Mouse (Mus musculus) erythroblast, adult 5-6 weeks (primary cell): ENCODE results near the gene Ascl2. TPM values are rescaled to one million over a fixed set of nuclear protein-coding genes. Genes with fewer than 3 reads are reported as not detected.
A peak's percentile ranks its signal among the peaks of the same experiment; 100 is the strongest.

Experiments used
- ATAC-seq: replicated peaks from 2 replicates; pipeline ENCODE4 v1.8.0; 2016; ENCODE audit warnings: moderate number of reproducible peaks, mild to moderate bottlenecking, moderate TSS enrichment, inconsistent platforms; ENCODE audit not compliant: poor library complexity, low FRiP score, severe bottlenecking
- total RNA-seq, 2 experiments: library from RNA; stranded (forward) in 1 of 2; stranded (reverse) in 1 of 2; fragments of 150-400 nt in 1 of 2; fragments of 200-764, 138-1000 nt in 1 of 2; gene quantifications; 2 replicates each; pipeline versions ENCODE4 v1.2.3 to v1.2.4; 2015 to 2017; ENCODE audit warnings: low replicate concordance in 2 of 2

The Ascl2 gene
- total RNA-seq (2015; ENCODE audit: low replicate concordance) (not detected in 2 replicates), total RNA-seq (2017; ENCODE audit: low replicate concordance) (not detected in 2 replicates)

DNA sequence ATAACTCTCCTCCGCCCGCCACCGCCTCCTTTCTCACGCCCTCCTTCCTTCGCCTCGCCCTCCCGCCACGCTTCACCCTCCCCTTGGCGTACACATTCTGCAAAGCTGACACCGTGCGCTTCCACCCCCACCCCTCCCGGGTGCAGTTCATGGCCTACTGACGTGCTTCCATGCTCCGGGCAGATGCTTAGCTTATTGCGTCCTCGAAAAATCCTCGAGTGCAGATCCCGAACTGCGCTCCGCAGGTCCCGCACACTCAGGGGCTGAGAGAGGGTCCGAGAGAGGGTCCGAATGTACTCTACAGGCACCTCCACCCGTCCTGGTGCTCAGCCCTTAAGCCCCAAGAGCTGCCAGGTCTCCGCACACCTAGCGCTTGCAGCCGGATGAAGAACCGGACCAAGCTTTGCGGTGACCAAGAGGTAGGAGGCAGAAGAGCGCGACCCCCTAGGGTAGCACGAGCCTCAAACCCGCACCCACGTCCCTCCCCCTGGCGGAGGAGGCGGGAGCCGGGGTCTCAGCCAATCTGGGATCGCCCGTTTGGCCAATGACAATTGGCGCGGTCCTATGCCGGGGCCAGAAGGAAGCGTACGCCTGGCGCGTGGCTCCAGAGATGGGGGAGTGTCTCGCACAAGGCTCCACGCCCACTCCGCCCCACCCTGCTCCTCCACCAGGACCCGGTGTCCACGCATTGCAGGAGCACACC, at the start of gene Ascl2:
Ascl2 (minus strand) TSS at position 456 of the 703 bp plus-strand sequence.
- ATAC-seq = no peak

- ATAC-seq = no peak
Measured at GRCm38 (mm10) chr7:143017181-143017580, 48.1 kb upstream of the Ascl2 start.

- no peak for ATAC-seq
Measured at GRCm38 (mm10) chr7:143016424-143017142, 47.5 kb upstream of the Ascl2 start.

GRCm38 (mm10) chr7:143015755-143016423, 46.8 kb upstream of the Ascl2 start:
- ATAC-seq = no peak

DNA sequence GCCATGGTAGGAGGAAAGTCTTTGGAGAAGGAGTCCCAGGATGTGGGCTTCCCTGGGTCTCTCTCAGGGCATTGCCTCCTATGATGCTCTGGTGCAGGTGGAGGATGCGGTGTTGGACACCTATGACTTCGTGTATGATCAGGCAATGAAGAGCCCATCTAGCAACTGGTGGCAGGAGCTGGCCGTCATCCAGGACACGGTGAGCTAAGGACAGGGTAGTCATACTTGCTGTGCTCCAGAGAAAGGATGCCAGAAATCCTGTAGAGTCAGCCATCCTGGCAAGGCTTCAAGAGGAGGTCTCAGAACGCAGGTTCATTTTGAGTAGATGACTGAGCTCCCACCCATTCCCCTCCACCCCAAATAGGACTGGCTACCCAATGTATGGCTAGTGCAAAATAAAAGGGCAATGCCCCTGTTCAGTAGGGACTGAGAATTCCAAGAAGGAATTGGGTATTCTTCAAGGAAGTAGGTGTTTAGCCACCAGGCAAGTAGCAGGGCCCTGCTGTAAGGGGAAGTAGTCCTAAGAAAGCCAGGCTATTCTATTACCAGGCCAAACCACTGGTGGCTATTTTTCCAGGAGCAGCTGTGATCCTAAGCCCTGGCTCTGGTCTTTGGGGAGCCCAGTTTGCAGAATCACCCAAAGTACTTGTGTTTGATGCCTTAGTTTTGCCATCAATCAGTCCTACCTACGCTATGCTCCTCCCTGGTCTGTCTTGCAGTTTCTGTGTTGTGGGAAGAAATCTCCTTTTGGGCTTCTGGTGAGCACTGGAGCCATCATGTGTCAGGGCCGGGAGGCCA, 46.0 kb upstream of the Ascl2 start:
- ATAC-seq = no peak

DNA sequence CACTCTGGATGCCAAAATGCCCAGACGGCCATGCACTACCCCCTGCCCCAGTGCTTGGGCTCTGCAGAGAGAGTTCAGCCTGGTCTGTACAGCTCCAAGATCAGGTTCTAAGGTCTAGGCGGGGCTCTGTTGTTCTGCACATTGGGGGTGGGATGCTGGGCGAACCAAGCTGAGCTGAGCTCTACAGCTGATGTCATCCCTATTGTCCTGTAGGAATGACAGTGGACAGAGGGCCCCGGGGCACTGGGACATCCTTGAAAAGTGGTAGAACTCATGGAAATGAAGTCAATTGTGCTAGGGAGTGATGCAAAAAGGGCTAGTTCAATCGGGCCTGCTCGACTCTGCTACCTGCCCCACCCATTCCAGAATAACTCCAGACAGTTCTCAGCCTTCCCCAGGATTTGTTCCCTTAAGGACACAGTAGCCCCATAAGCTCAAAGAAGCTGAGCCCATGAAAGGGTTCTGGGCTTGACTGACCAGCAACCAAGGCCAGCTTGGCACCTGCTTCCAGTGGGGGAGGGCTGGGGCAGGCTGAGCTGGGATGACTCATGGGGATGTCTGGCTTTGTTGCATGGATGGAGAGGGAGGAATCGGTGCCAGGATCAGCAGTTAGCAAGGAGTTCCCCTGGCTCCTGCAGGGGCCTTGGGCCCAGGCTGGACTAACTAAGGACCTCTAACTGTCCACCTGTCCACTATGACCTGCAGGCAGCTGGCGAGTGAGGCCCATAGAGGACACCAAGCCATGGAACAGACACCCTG, 44.5 kb upstream of the Ascl2 start:
- no peak for ATAC-seq

DNA sequence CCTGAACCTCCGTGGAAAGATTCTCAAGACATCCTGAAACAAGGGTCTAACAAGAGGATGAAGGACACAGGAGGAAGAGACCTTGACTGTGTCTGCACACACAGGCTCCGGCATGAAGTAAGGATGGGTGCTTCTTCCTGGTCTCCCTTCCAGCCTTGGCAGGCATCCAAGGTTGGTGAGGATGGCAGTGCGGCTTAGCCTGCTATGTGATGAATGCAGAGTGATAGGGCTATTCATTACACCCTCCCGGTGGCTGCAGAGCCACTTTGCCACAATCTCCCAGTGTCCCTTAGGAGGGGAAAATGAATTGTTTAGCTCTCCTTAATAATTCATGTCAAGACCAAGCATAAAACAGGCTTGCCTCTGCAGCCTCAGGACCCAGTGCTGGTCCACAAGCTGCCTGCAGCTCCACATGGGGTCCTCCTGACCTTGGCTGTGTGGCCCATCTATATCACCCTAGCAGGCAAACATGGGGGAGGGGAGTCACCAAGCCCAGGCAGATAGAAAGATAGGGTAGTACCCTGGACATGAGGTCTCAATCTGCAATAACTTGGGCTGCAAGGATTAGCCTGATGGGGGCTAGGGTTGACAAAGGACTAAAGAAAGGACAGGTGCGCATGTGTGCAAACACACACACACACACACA, 43.3 kb upstream of the Ascl2 start:
- no peak for ATAC-seq

DNA sequence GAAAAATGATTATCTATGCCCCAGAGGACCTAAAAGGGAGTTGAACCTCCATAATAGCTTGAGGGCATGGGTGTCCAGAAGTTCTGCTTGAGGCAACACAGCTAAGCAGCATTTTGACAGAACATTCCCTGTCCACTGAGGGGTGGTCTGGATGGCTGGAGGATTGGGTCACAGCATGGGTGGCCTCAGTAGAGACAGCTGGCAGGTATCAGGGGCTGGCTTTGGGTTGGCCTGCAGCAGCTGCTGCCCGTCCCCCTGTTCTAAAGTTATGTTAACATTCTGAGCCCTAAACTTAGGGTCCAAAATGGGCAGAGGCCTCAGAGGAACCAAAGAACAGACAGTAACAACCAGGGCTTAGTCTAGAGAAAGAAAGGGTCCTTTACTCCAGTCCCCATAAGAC, 42.2 kb upstream of the Ascl2 start:
- no peak for ATAC-seq

DNA sequence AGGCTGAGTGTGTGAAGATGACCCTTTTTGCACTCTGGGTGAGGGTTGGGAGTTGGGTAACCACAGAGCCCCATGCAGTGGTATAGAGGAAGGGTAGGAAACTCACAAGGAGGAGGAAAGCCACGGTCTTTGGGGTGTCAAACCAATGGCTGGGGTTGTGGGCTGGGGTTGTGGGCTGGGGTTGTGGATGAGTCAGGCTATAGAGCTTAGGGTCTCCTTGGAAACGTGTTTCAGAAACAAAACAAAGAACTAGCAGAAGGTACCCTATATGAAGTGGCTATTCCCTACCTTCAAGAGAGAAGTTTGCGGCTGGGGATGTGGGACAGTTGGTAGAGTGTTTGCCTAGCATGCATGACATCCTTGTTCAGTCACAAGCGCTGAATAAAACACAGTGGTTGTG, 40.9 kb upstream of the Ascl2 start:
- no peak for ATAC-seq

- ATAC-seq = no peak
Measured at GRCm38 (mm10) chr7:143008996-143009665, 40.1 kb upstream of the Ascl2 start.

- ATAC-seq = peak; percentile 11
Measured at GRCm38 (mm10) chr7:143008370-143008926, 39.4 kb upstream of the Ascl2 start.

DNA sequence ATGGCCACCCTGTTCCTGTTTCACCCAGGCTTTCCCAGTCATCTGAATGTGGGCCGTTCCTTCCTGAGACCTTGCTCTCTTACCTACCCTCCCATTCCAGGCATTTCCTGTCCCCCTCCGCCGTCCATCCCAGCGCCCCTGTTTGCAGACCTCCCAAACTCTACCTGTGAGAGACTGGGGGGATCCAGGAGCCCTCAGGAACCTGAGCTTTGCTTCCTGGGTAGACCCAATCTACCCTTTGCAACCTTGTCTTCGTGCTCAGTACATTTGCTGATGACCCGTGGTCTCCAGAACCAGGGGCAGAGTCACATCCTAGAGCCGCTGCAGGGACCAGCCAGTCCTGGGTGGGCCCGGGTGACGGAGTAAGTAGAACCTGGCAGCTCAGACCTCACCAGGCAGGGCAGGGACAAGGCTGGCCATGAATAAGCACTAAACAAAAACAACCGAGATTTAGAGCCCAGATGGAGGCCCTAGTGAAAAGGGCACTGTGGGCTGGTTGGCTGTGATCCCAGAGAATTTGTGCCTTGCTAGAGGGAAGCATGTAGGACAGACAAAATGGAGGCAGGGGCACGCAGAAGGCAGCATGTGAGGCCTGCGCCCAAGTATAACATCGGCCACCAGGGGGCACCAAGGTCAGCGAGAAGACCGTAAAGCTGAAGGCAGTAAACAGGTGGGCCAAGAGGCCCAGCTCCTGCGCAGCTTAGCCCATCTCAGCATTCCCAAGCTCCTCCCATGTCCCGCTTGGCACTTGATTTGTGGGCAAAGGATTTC, 38.7 kb upstream of the Ascl2 start:
- ATAC-seq = peak; percentile 67

DNA sequence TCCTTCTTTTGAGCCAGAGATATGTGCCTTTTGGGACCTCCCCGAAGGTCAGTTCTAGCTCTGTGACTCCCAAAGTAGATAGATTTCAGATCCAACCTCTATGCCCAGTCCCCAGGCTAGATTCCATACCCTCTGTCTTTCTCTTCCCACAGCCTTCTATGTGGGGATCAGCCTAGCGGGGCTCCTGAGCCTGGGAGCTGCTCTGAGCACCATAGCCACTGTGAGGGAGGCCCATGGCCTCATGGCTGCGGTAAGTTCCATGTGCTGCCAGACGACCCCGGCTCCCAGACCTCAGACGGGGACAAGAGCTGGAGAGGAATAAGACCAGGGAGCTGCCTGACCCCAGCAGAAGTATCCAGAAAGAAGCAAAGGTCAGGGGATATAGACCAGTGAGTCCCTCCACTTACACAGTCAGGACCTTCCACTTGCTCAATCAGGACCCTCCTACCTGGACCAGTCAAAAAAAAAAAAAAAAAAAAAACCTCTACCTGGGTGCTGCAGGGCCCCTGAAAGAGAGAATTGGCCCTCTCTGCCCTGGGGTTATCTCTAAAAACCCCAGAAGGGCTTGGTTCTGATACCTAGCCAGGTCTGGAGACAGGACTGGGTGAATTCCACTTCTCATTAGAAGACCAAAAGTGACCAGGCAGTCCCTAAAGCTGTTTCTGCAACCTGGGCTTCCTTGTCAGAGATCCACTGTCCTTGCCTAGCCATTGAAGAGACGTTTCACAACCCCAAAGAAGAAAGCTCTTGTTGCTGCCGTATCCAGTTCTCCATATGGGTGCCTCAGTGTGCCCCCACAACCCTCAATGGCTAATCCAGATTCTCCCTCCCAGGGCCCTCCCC, 37.9 kb upstream of the Ascl2 start:
- peak; percentile 7; the same call in 1 of the 2 replicates for ATAC-seq

GRCm38 (mm10) chr7:143006097-143006755, 37.2 kb upstream of the Ascl2 start:
- peak; percentile 66 for ATAC-seq

- peak; percentile 36 for ATAC-seq
Measured at GRCm38 (mm10) chr7:143005344-143006096, 36.5 kb upstream of the Ascl2 start.
